Mouse (Mus musculus) CH12.LX (cell line): Measurements from ENCODE around the gene Pbx3. TPM values are rescaled to one million over a fixed set of nuclear protein-coding genes. Genes with fewer than 3 reads are reported as not detected.

ENCODE experiments used
- DNase-seq: peaks from one replicate; pipeline ENCODE4 v3.0.0-alpha.2; 2013; ENCODE audit errors: extremely low read depth
- H3K27ac ChIP-seq: 2 replicates; pipeline ENCODE4 v1.5.1; 2012; ENCODE audit warnings: low read depth, mild to moderate bottlenecking, control low read depth, moderate library complexity; ENCODE audit not compliant: insufficient read depth
- H3K27me3 ChIP-seq: replicated peaks from 2 replicates; pipeline ENCODE3; 2012; ENCODE audit warnings: inconsistent platforms
- H3K36me3 ChIP-seq, 2 experiments: replicated peaks in 1 of 2; 2 replicates each; pipeline versions ENCODE3 to v1.6.1; 2012; ENCODE audit warnings: inconsistent platforms in 1 of 2, low read length in 1 of 2, mild to moderate bottlenecking in 1 of 2, mixed read lengths in 1 of 2, moderate library complexity in 1 of 2; ENCODE audit not compliant: control insufficient read depth in 1 of 2, insufficient read depth in 1 of 2
- H3K4me1 ChIP-seq, 2 experiments: 2 replicates each; pipeline ENCODE4 v1.6.1; 2012; ENCODE audit warnings: inconsistent platforms in 1 of 2, moderate library complexity in 1 of 2; ENCODE audit not compliant: insufficient read depth in 2 of 2, control insufficient read depth in 1 of 2
- H3K4me2 ChIP-seq: 2 replicates; pipeline ENCODE4 v1.6.1; 2012; ENCODE audit warnings: low read depth, mild to moderate bottlenecking, control low read depth; ENCODE audit not compliant: poor library complexity, insufficient read depth, severe bottlenecking
- H3K4me3 ChIP-seq, 3 experiments: fragments of 150-350 bp in 1 of 3; sonication (generic) in 1 of 3; replicated peaks in 1 of 3; 2 replicates each; pipeline versions ENCODE3 to v1.5.1; 2011 to 2012; ENCODE audit warnings: low read depth in 2 of 3, low read length in 2 of 3, mild to moderate bottlenecking in 2 of 3, moderate library complexity in 2 of 3, control low read depth in 1 of 3, improper control_type of control experiment in 1 of 3, inconsistent platforms in 1 of 3, mixed read lengths in 1 of 3; ENCODE audit not compliant: poor library complexity in 1 of 3
- H3K79me2 ChIP-seq: replicated peaks from 2 replicates; pipeline ENCODE4 v1.6.1; 2012; ENCODE audit warnings: mild to moderate bottlenecking, moderate library complexity; ENCODE audit not compliant: control insufficient read depth, poor library complexity, insufficient read depth, severe bottlenecking; ENCODE audit errors: extremely low read depth
- H3K9ac ChIP-seq: 2 replicates; pipeline ENCODE4 v1.6.1; 2012; ENCODE audit warnings: low read depth, mild to moderate bottlenecking, control low read depth, moderate library complexity; ENCODE audit not compliant: insufficient read depth
- H3K9me3 ChIP-seq: replicated peaks from 2 replicates; pipeline ENCODE3; 2012; ENCODE audit warnings: low read length, inconsistent platforms, mixed read lengths
- BHLHE40 ChIP-seq: IDR thresholded peaks from 2 replicates; pipeline ENCODE4 v1.6.1; 2011; ENCODE audit warnings: mild to moderate bottlenecking, low read depth, low read length, improper control_type of control experiment
- CHD1 ChIP-seq: IDR thresholded peaks from 2 replicates; pipeline ENCODE4 v1.6.1; 2012; ENCODE audit warnings: low read depth, low read length, improper control_type of control experiment, inconsistent platforms
- CHD2 ChIP-seq: IDR thresholded peaks from 2 replicates; pipeline ENCODE4 v1.6.1; 2011; ENCODE audit warnings: low read length, improper control_type of control experiment
- E2F4 ChIP-seq: IDR thresholded peaks from 2 replicates; pipeline ENCODE4 v1.6.1; 2011; ENCODE audit warnings: low read depth, low read length, improper control_type of control experiment; ENCODE audit not compliant: insufficient replicate concordance
- ELF1 ChIP-seq: IDR thresholded peaks from 2 replicates; pipeline ENCODE4 v1.6.1; 2014; ENCODE audit warnings: low read depth, mild to moderate bottlenecking, inconsistent platforms, low read length, improper control_type of control experiment
- EP300 ChIP-seq: IDR thresholded peaks from 2 replicates; pipeline ENCODE4 v1.6.1; 2011; ENCODE audit warnings: low read length, improper control_type of control experiment
- GABPA ChIP-seq: IDR thresholded peaks from 2 replicates; pipeline ENCODE4 v1.6.1; 2012; ENCODE audit warnings: low read depth, low read length, improper control_type of control experiment, inconsistent platforms; ENCODE audit not compliant: insufficient replicate concordance
- HCFC1 ChIP-seq: IDR thresholded peaks from 2 replicates; pipeline ENCODE4 v1.6.1; 2012; ENCODE audit warnings: low read depth, mild to moderate bottlenecking, inconsistent platforms, low read length, improper control_type of control experiment
- IRF4 ChIP-seq: IDR thresholded peaks from 2 replicates; pipeline ENCODE4 v1.6.1; 2014; ENCODE audit warnings: low read depth, mild to moderate bottlenecking, inconsistent platforms, low read length, improper control_type of control experiment
- JUN ChIP-seq: IDR thresholded peaks from 2 replicates; pipeline ENCODE4 v1.6.1; 2011; ENCODE audit warnings: low read depth, mild to moderate bottlenecking, low read length, improper control_type of control experiment, moderate library complexity; ENCODE audit not compliant: insufficient read depth
- JUND ChIP-seq: conservative IDR thresholded peaks from 2 replicates; pipeline ENCODE4 v1.6.1; 2011; ENCODE audit warnings: low read depth, low read length, improper control_type of control experiment
- KAT2A ChIP-seq: IDR thresholded peaks from 2 replicates; pipeline ENCODE4 v1.6.1; 2012; ENCODE audit warnings: low read length, improper control_type of control experiment, inconsistent platforms; ENCODE audit not compliant: insufficient replicate concordance
- MAFK ChIP-seq: IDR thresholded peaks from 2 replicates; pipeline ENCODE4 v1.6.1; 2011; ENCODE audit warnings: low read length, improper control_type of control experiment; ENCODE audit not compliant: insufficient replicate concordance
- MAX ChIP-seq: IDR thresholded peaks from 2 replicates; pipeline ENCODE4 v1.6.1; 2011; ENCODE audit warnings: low read length, improper control_type of control experiment
- MEF2A ChIP-seq: IDR thresholded peaks from 2 replicates; pipeline ENCODE4 v1.6.1; 2014; ENCODE audit warnings: low read depth, mild to moderate bottlenecking, inconsistent platforms, low read length, improper control_type of control experiment, borderline replicate concordance
- MYC ChIP-seq: IDR thresholded peaks from 2 replicates; pipeline ENCODE4 v1.6.1; 2011; ENCODE audit warnings: low read depth, mild to moderate bottlenecking, improper control_type of control experiment, low read length
- NELFE ChIP-seq: IDR thresholded peaks from 2 replicates; pipeline ENCODE4 v1.6.1; 2011; ENCODE audit warnings: low read depth, low read length, improper control_type of control experiment
- NRF1 ChIP-seq: IDR thresholded peaks from 2 replicates; pipeline ENCODE4 v1.6.1; 2014; ENCODE audit warnings: low read depth, mild to moderate bottlenecking, inconsistent platforms, low read length, improper control_type of control experiment, moderate library complexity
- POLR2A ChIP-seq: IDR thresholded peaks from 2 replicates; pipeline ENCODE4 v1.6.1; 2011; ENCODE audit warnings: low read depth, mild to moderate bottlenecking, improper control_type of control experiment, low read length
- POLR2AphosphoS2 ChIP-seq: IDR thresholded peaks from 2 replicates; pipeline ENCODE4 v1.6.1; 2011; ENCODE audit warnings: low read depth, low read length, improper control_type of control experiment
- RAD21 ChIP-seq: IDR thresholded peaks from 2 replicates; pipeline ENCODE4 v1.6.1; 2011; ENCODE audit warnings: low read depth, mild to moderate bottlenecking, low read length, improper control_type of control experiment, moderate library complexity
- RCOR1 ChIP-seq: conservative IDR thresholded peaks from 2 replicates; pipeline ENCODE4 v1.6.1; 2012; ENCODE audit warnings: low read depth, mild to moderate bottlenecking, inconsistent platforms, low read length, improper control_type of control experiment
- SIN3A ChIP-seq: IDR thresholded peaks from 2 replicates; pipeline ENCODE4 v1.6.1; 2012; ENCODE audit warnings: low read length, improper control_type of control experiment, inconsistent platforms
- SMC3 ChIP-seq: IDR thresholded peaks from 2 replicates; pipeline ENCODE4 v1.6.1; 2011; ENCODE audit warnings: low read depth, low read length, improper control_type of control experiment
- TBP ChIP-seq: conservative IDR thresholded peaks from 2 replicates; pipeline ENCODE4 v1.6.1; 2011; ENCODE audit warnings: low read depth, low read length, improper control_type of control experiment
- UBTF ChIP-seq: IDR thresholded peaks from 2 replicates; pipeline ENCODE4 v1.6.1; 2012; ENCODE audit warnings: low read depth, mild to moderate bottlenecking, inconsistent platforms, low read length, improper control_type of control experiment, moderate library complexity
- ZKSCAN1 ChIP-seq: IDR thresholded peaks from 2 replicates; pipeline ENCODE4 v1.6.1; 2012; ENCODE audit warnings: low read depth, inconsistent platforms, low read length, improper control_type of control experiment, borderline replicate concordance
- ZNF384 ChIP-seq: IDR thresholded peaks from 2 replicates; pipeline ENCODE4 v1.6.1; 2012; ENCODE audit warnings: low read depth, low read length, improper control_type of control experiment, inconsistent platforms
- dilution Hi-C: fragments of 300-500 bp; cut with MboI; formaldehyde crosslinking; loops from 2 replicates; pipeline ENCODE4 v1.14.3; 2020; ENCODE audit warnings: low sequenced_read_pairs; ENCODE audit not compliant: extremely low pct_unique_long_range_greater_than_20kb, extremely low pct_ligation_motif_present
- in situ Hi-C: fragments of 300-500 bp; cut with MboI; formaldehyde crosslinking; loops from 3 replicates; pipeline ENCODE4 v1.14.3; 2019; ENCODE audit warnings: low sequenced_read_pairs, low pct_ligation_motif_present, low pct_unique_long_range_greater_than_20kb, mixed read lengths
- polyA plus RNA-seq: library from polyadenylated mRNA; unstranded; fragments of >175 nt; gene quantifications from 2 replicates; pipeline ENCODE4 v1.2.1, GENCODE M21; 2012; ENCODE audit warnings: low read depth; ENCODE audit not compliant: insufficient read length
- total RNA-seq, 2 experiments: library from RNA; depleted of rRNA; stranded (reverse); fragments of 300-350 nt in 1 of 2; fragments of >200 nt in 1 of 2; gene quantifications; 2 replicates each; pipeline ENCODE4 v1.2.3; 2012 to 2014

The Pbx3 gene
- total and polyA plus RNA-seq, 3 experiments = 3.8 to 8.1 (median 5.9) TPM

- H3K27ac ChIP-seq = no peak overlapping the region
- no peak for DNase-seq
- TF ChIP-seq CHD2 = no peak
- TF ChIP-seq ZNF384 = no peak
- TF ChIP-seq NRF1 = no peak
- TF ChIP-seq UBTF = no peak
- no peak for TF ChIP-seq ELF1
- no peak for TF ChIP-seq MAX
- TF ChIP-seq BHLHE40 = no peak
- TF ChIP-seq MYC = no peak
- no peak for TF ChIP-seq JUN
- no peak for TF ChIP-seq IRF4
- no peak for TF ChIP-seq POLR2A
- no peak for TF ChIP-seq HCFC1
- no peak for TF ChIP-seq MAFK
- dilution Hi-C loops = no loop called here
- peaks cover 0 to 5% of the 10 kb centered on the region in 2 experiments for H3K36me3 ChIP-seq
- H3K4me3 ChIP-seq = peak overlapping the region; percentile 85 to 99 (median 89)
- H3K79me2 ChIP-seq = 0 out of 2 replicates have a peak, but pooled peaks cover 5% of the 10 kb centered on the region
- in situ Hi-C loops = no loop called here
- H3K27me3 ChIP-seq = no peaks in the 10 kb centered on the region
- H3K4me2 ChIP-seq = peak overlapping the region; percentile 69
- H3K4me1 ChIP-seq = peaks cover 8 to 33% of the 10 kb centered on the region in 2 experiments
- no peaks in the 10 kb centered on the region for H3K9me3 ChIP-seq
- H3K9ac ChIP-seq = peak overlapping the region; percentile 74; the same call in 1 of the 2 replicates
Observed at GRCm38 (mm10) chr2:34407596-34407995, 34.7 kb upstream of the Pbx3 start.

GRCm38 (mm10) chr2:34406601-34407464 lies 33.9 kb upstream of the Pbx3 start, which contains the start of gene Mapkap1:
Mapkap1 (plus strand) TSS chr2:34406771.
- H3K27me3 ChIP-seq = no peaks in the 10 kb centered on the region
- DNase-seq = peak; percentile 97
- H3K79me2 ChIP-seq = 0 out of 2 replicates have a peak, but pooled peaks cover 5% of the 10 kb centered on the region
- H3K4me1 ChIP-seq = peaks cover 8 to 33% of the 10 kb centered on the region in 2 experiments
- H3K36me3 ChIP-seq = peaks cover 0 to 5% of the 10 kb centered on the region in 2 experiments
- peak within 1 kb of the TSS; percentile 69 for H3K4me2 ChIP-seq
- dilution Hi-C loops = no loop called here
- H3K9ac ChIP-seq = peak within 1 kb of the TSS; percentile 74
- no peak within 1 kb of the TSS for H3K27ac ChIP-seq
- H3K9me3 ChIP-seq = no peaks in the 10 kb centered on the region
- peak within 1 kb of the TSS; percentile 85 to 99 (median 89) for H3K4me3 ChIP-seq
- in situ Hi-C loops = no loop called here
- TF ChIP-seq POLR2AphosphoS2 = no peak; the same call in 1 of the 2 replicates
- TF ChIP-seq TBP = 0 out of 2 replicates have a peak, but pooled peaks have one; percentile 42
- no peak for TF ChIP-seq JUN
- TF ChIP-seq MAFK = no peak
- 0 out of 2 replicates have a peak, but pooled peaks have one; percentile 47 for TF ChIP-seq UBTF
- TF ChIP-seq HCFC1 = peak; percentile 89
- TF ChIP-seq SIN3A = peak; percentile 87; the same call in 1 of the 2 replicates
- TF ChIP-seq RAD21 = no peak
- peak; percentile 44; the same call in 1 of the 2 replicates for TF ChIP-seq IRF4
- TF ChIP-seq SMC3 = no peak
- TF ChIP-seq E2F4 = 0 out of 2 replicates have a peak, but pooled peaks have one; percentile 63
- no peak for TF ChIP-seq EP300
- TF ChIP-seq ZKSCAN1 = no peak
- no peak; the same call in 1 of the 2 replicates for TF ChIP-seq GABPA
- TF ChIP-seq MAX = peak; percentile 48; the same call in 1 of the 2 replicates
- peak; percentile 87; the same call in 1 of the 2 replicates for TF ChIP-seq KAT2A
- no peak; the same call in 1 of the 2 replicates for TF ChIP-seq MEF2A
- no peak for TF ChIP-seq RCOR1
- peak; percentile 82 for TF ChIP-seq CHD2
- TF ChIP-seq JUND = no peak
- TF ChIP-seq ELF1 = peak; percentile 93
- TF ChIP-seq NRF1 = peak; percentile 98
- peak; percentile 83 for TF ChIP-seq NELFE
- TF ChIP-seq POLR2A = peak; percentile 72
- no peak for TF ChIP-seq CHD1
